Mouse (Mus musculus): ENCODE data around the gene Serpina12.
A peak's percentile ranks its signal among the peaks of the same experiment; 100 is the strongest.

Serpina12 gene

GRCm38 (mm10) chr12:104003238-104003612 lies 41.0 kb downstream of the Serpina12 start:
- no peak for DNase-seq (ENCODE audit: low spot score)

DNA sequence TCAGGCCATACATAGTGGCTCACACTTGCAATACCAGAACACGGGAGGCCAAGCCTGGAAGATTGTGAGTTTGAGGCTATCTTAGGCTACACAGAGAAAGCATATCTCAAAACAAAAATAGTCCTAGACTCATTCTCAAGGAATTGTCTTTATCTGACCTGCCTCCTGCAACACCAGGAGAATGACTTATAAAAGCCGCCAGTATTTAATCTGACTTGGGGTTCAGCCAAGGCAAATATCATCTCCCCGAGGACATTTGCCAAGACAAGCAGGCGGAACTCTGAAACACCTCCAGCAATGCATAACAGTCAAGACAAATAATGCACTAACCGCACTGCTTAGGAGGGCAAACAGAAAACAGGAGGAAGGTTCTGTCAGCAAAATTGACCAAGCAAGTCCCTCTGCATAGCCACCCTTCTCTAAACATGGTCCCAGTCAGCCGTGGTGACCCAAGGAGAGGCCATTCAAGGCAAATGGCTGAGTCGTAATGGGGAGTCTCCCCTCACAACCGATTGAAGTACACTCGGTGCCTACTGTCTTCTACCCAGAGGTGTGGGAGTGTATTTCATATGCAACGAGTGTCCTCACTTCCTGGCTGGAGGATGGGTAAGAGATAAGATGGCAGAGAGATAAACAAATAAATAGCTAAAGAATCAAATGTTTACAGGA lies 41.5 kb downstream of the Serpina12 start:
- DNase-seq (ENCODE audit: low spot score), result peak; percentile 27

DNA sequence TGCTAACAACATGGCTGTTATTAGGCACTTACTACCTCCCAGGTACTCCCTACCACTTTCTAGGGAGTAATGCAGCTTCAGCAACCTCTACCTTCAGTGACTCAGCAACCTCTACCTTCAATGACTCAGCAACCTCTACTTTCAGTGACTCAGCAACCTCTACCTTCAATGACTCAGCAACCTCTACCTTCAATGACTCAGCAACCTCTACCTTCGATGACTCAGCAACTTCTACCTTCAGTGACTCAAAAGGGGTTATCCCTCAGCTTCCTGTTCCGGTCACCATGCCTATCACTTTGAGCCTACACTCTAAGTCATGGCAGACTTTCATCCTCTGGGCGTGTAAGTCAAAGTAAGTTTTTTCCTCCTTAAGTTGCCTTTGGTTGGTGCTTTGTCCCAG lies 43.6 kb downstream of the Serpina12 start:
- no peak for DNase-seq (ENCODE audit: low spot score)

GRCm38 (mm10) chr12:103999611-104000010 lies 44.6 kb downstream of the Serpina12 start:
- DNase-seq (ENCODE audit: low spot score), result no peak

- no peak for DNase-seq (ENCODE audit: low spot score)
These were observed 47.7 kb downstream of the Serpina12 start for GRCm38 (mm10) chr12:103996513-103996912.

- DNase-seq (ENCODE audit: low spot score), result peak; percentile 64
These were observed 48.8 kb downstream of the Serpina12 start for GRCm38 (mm10) chr12:103995292-103996072.

- no peak for DNase-seq (ENCODE audit: low spot score)
These were observed 51.3 kb downstream of the Serpina12 start for GRCm38 (mm10) chr12:103992945-103993344.

DNA sequence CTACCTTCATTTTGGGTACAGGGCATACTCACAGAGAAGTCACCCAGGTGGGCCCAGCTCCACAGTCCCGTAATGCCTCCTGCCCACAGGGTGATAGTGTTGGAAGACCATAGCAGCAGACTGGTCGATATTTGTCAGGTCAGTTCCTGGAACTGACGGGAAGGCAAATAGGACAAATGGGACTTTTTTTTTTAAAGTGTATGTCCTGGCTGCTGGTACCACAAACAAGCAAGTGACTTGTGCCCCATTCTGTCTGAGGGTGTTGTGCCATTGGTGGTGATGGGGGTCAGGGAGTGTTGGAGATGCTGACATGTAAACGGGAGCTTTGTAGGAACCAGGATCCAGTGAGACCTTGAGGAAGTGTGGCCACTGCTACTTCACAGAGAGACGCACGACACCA lies 54.4 kb downstream of the Serpina12 start, which contains the start of gene Serpina11:
TSS of gene Serpina11 (minus strand) at position 101 of the 400 bp plus-strand sequence.
- no peak for DNase-seq (ENCODE audit: low spot score)

DNA sequence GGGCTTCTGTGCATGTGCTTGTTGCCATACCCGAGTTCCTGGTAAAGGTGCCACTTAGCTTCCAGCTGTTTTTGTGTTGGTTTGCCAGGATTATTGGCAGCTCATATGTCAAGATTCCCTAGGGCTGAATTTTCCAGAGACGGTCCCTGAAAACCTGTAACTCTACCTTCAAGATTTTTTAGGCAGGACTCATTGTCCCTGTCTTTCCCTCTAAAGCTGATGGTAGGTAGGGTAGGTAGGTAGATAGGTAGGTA lies 54.8 kb downstream of the Serpina12 start:
- DNase-seq (ENCODE audit: low spot score), result no peak

- no peak for DNase-seq (ENCODE audit: low spot score)
These were observed 55.3 kb downstream of the Serpina12 start for GRCm38 (mm10) chr12:103988754-103989513.

DNA sequence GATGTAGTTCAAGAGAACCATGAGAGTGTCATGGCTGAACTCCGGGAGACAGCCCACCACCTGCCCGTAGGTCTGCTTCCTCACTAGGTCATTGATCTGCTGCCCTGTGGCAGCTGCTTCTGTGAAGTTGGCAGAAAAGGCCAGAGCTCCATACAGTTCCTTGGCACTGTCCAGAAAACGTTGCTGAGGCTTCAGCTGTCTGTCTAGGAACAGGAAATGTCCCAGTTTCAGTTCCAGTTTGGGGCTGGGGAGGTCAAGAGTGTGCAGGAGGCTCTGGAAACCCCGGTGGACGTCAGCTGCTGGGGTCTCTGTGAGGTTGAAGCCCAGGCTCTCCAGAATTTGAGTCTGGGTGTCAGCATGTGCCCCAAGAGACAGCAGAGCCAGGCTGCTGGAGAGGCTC lies 58.4 kb downstream of the Serpina12 start:
- DNase-seq (ENCODE audit: low spot score), result no peak

DNA sequence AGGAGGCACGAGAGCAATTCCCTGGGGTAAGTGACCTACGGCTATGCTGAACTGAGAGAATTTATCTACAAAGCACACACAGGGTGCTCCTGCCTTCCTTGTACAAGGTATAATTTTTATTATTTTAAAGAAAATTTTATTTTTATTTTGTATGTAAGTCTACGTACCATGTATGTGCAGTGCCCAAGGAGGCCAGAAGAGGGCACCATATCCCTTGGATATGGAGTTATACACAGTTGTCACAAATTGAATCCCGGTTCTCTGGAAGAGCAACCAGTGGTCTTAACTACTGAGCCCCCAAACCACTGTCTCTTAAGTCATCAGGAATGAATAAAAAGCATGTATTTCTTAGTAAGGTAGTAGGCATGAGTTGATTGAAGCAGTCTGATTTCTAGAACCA lies 59.3 kb downstream of the Serpina12 start:
- DNase-seq (ENCODE audit: low spot score), result peak; percentile 49

DNA sequence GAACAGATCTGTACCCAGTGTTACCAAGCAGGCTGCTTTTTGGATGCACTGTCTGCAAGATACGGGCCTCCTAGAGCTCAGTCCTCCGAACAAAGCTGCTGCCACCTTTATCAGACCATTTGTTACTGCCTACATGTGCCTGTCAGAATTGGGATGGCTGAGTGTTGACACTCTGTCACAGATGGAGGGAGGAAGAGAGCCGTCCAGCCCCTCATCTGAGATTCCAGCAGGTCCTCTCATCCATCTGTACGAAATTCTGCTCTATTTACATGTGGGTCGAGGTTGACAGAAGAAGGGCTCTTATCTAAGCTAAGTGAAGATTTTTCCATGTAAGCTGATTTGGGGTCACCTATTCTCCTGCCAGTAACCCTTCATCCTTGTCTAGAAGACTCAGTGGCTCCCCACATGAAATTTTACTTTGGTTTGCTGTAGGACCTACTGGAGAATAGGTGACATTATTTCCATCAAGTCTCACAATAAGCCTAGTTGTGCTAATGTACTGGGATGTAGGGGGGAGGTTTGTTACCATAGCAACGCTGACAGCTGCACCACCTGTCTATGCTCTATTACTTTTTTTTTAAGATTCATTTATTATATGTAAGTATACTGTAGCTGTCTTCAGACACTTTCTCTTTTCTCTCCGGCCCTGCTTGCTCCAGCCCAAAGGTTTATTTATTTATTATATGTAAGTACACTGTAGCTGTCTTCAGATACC lies 62.4 kb downstream of the Serpina12 start:
- DNase-seq (ENCODE audit: low spot score), result no peak

Data from ovary, postnatal 14 days (tissue).